Mouse (Mus musculus) testis, adult 2 months (tissue): ENCODE data around the gene Alkbh8. TPM values are rescaled to one million over a fixed set of nuclear protein-coding genes. Genes with fewer than 3 reads are reported as not detected.
A peak's percentile ranks its signal among the peaks of the same experiment; 100 is the strongest.
"Not testable (repeated sequence)": the region's sequence is repeated elsewhere in the genome, so short reads cannot be mapped to it uniquely, and the experiment has no call there.

ENCODE experiments used
- H3K27ac ChIP-seq: fragments of 200-500 bp; 2 replicates; pipeline ENCODE4 v1.5.1; 2012; ENCODE audit warnings: low read depth, low read length; ENCODE audit not compliant: control insufficient read depth, insufficient read depth
- H3K27me3 ChIP-seq: fragments of 200-500 bp; 2 replicates; pipeline ENCODE4 v1.6.1; 2012; ENCODE audit warnings: mild to moderate bottlenecking, low read length, moderate library complexity; ENCODE audit not compliant: control insufficient read depth, insufficient read depth
- H3K36me3 ChIP-seq: fragments of 200-500 bp; 2 replicates; pipeline ENCODE4 v1.6.1; 2012; ENCODE audit warnings: mild to moderate bottlenecking, low read length; ENCODE audit not compliant: control insufficient read depth, insufficient read depth
- H3K4me1 ChIP-seq: fragments of 200-500 bp; 2 replicates; pipeline ENCODE4 v1.6.1; 2012; ENCODE audit warnings: low read length; ENCODE audit not compliant: control insufficient read depth, insufficient read depth
- H3K4me3 ChIP-seq: fragments of 200-500 bp; 2 replicates; pipeline ENCODE4 v1.5.1; 2012; ENCODE audit warnings: low read depth, mild to moderate bottlenecking, low read length, moderate library complexity, mixed read lengths; ENCODE audit not compliant: control insufficient read depth
- CTCF ChIP-seq: fragments of 200-500 bp; IDR thresholded peaks from 2 replicates; pipeline ENCODE4 v1.5.1; 2012; ENCODE audit warnings: low read depth, mild to moderate bottlenecking, inconsistent platforms, low read length, moderate library complexity; ENCODE audit not compliant: control insufficient read depth, insufficient read depth, insufficient replicate concordance
- POLR2A ChIP-seq: fragments of 200-500 bp; IDR thresholded peaks from 2 replicates; pipeline ENCODE4 v1.6.1; 2012; ENCODE audit warnings: low read depth, mild to moderate bottlenecking, inconsistent platforms, low read length, moderate library complexity; ENCODE audit not compliant: control insufficient read depth
- polyA plus RNA-seq: library from polyadenylated mRNA; depleted of rRNA; stranded (reverse); fragments of >200 nt; gene quantifications from 2 replicates; pipeline ENCODE4 v1.2.3, GENCODE M21; 2012

The Alkbh8 gene
- polyA plus RNA-seq, 1 experiment = 1.8 TPM

GRCm38 (mm10) chr9:3336661-3337060 lies 1.7 kb downstream of the Alkbh8 start:
- no peaks in the 10 kb centered on the region; the same call in 1 of the 2 replicates for H3K4me1 ChIP-seq
- no peak overlapping the region for H3K4me3 ChIP-seq
- H3K27me3 ChIP-seq = no peaks in the 10 kb centered on the region
- TF ChIP-seq POLR2A (no peak), CTCF (no peak)
- H3K36me3 ChIP-seq = no peaks in the 10 kb centered on the region
- H3K27ac ChIP-seq = no peak overlapping the region

- H3K27ac ChIP-seq = no peak overlapping the region
- no peaks in the 10 kb centered on the region for H3K36me3 ChIP-seq
- no peaks in the 10 kb centered on the region for H3K27me3 ChIP-seq
- TF ChIP-seq CTCF = no peak
- TF ChIP-seq POLR2A = no peak
- no peaks in the 10 kb centered on the region for H3K4me1 ChIP-seq
- no peak overlapping the region for H3K4me3 ChIP-seq
Measured at GRCm38 (mm10) chr9:3345136-3345535, 10.2 kb downstream of the Alkbh8 start.

- no peaks in the 10 kb centered on the region for H3K27me3 ChIP-seq
- no peak overlapping the region for H3K27ac ChIP-seq
- no peaks in the 10 kb centered on the region for H3K36me3 ChIP-seq
- TF ChIP-seq CTCF (no peak), POLR2A (no peak)
- no peak overlapping the region for H3K4me3 ChIP-seq
- no peaks in the 10 kb centered on the region for H3K4me1 ChIP-seq
Measured at GRCm38 (mm10) chr9:3345967-3346366, 11.0 kb downstream of the Alkbh8 start.

- no peaks in the 10 kb centered on the region for H3K27me3 ChIP-seq
- H3K4me3 ChIP-seq = no peak overlapping the region
- H3K4me1 ChIP-seq = no peaks in the 10 kb centered on the region
- TF ChIP-seq CTCF (no peak), POLR2A (no peak)
- no peak overlapping the region for H3K27ac ChIP-seq
- H3K36me3 ChIP-seq = no peaks in the 10 kb centered on the region
Measured at GRCm38 (mm10) chr9:3350056-3350455, 15.1 kb downstream of the Alkbh8 start.

GRCm38 (mm10) chr9:3376323-3376722 lies 41.4 kb downstream of the Alkbh8 start:
- H3K27ac ChIP-seq, H3K4me3 ChIP-seq, H3K27me3 ChIP-seq, H3K4me1 ChIP-seq, H3K36me3 ChIP-seq: not testable (repeated sequence)

GRCm38 (mm10) chr9:3403251-3404208 lies 68.6 kb downstream of the Alkbh8 start, which contains the start of gene Cwf19l2:
Cwf19l2 (plus strand) TSS chr9:3403592.
- Histone ChIP-seq H3K4me3 (peak within 1 kb of the TSS; percentile 94), H3K4me1 (no peaks in the 10 kb centered on the region; the same call in 1 of the 2 replicates), H3K36me3 (no peaks in the 10 kb centered on the region), H3K27ac (peak within 1 kb of the TSS; percentile 82), H3K27me3 (no peaks in the 10 kb centered on the region)
- no peak for TF ChIP-seq CTCF
- peak; percentile 10; the same call in 1 of the 2 replicates for TF ChIP-seq POLR2A

GRCm38 (mm10) chr9:3404372-3404771 lies 69.4 kb downstream of the Alkbh8 start:
- H3K27ac ChIP-seq = peak overlapping the region; percentile 82; the same call in 1 of the 2 replicates
- no peaks in the 10 kb centered on the region; the same call in 1 of the 2 replicates for H3K4me1 ChIP-seq
- no peak for TF ChIP-seq POLR2A
- no peak for TF ChIP-seq CTCF

GRCm38 (mm10) chr9:3439555-3440300 lies 104.8 kb downstream of the Alkbh8 start:
- not testable (repeated sequence) for H3K27ac ChIP-seq, H3K27me3 ChIP-seq, H3K4me1 ChIP-seq, H3K4me3 ChIP-seq, H3K36me3 ChIP-seq

More at GRCm38 (mm10) chr9:3404372-3404771, 69.4 kb downstream of the Alkbh8 start:
- H3K27me3 ChIP-seq = no peaks in the 10 kb centered on the region
- no peaks in the 10 kb centered on the region for H3K36me3 ChIP-seq
- peak overlapping the region; percentile 94 for H3K4me3 ChIP-seq
